Mouse (Mus musculus): ENCODE measurements around the gene Ermard. TPM values are rescaled to one million over a fixed set of nuclear protein-coding genes. Genes with fewer than 3 reads are reported as not detected.

The Ermard gene
- polyA plus RNA-seq, 1 experiment: 72.2 TPM

- DNase-seq (ENCODE audit: extremely low spot score in 1 of 2, low spot score in 1 of 2): peak in 1 of 2 experiments; percentile 47
Observed at GRCm38 (mm10) chr17:15108473-15109441, 67.7 kb downstream of the Ermard start.

- DNase-seq (ENCODE audit: extremely low spot score in 1 of 2, low spot score in 1 of 2): no peak
Observed at GRCm38 (mm10) chr17:15115550-15115949, 74.5 kb downstream of the Ermard start.

GRCm38 (mm10) chr17:15120096-15120495 is 79.1 kb downstream of the Ermard start:
- DNase-seq (ENCODE audit: extremely low spot score in 1 of 2, low spot score in 1 of 2): no peak

GRCm38 (mm10) chr17:15120569-15120968 is 79.6 kb downstream of the Ermard start:
- no peak for DNase-seq (ENCODE audit: extremely low spot score in 1 of 2, low spot score in 1 of 2)

GRCm38 (mm10) chr17:15129630-15130287 is 88.8 kb downstream of the Ermard start:
- no peak for DNase-seq (ENCODE audit: extremely low spot score in 1 of 2, low spot score in 1 of 2)

- DNase-seq (ENCODE audit: extremely low spot score in 1 of 2, low spot score in 1 of 2): no peak
Observed at GRCm38 (mm10) chr17:15130288-15130656, 89.3 kb downstream of the Ermard start.

- no peak for DNase-seq (ENCODE audit: extremely low spot score in 1 of 2, low spot score in 1 of 2)
Observed at GRCm38 (mm10) chr17:15134905-15135669, 94.1 kb downstream of the Ermard start.

- DNase-seq (ENCODE audit: extremely low spot score in 1 of 2, low spot score in 1 of 2): no peak
Observed at GRCm38 (mm10) chr17:15137443-15137842, 96.4 kb downstream of the Ermard start.

Other genes with a start within 250 kb of the Ermard start
- 6.0 and 6.9 TPM in 2 replicates for gene Wdr27, start 98.0 kb upstream of the Ermard start, polyA plus RNA-seq (2012; rRNA removed)
- 16.9 and 19.6 TPM in 2 replicates for gene 1600012H06Rik, start 98.0 kb upstream of the Ermard start, polyA plus RNA-seq (2012; rRNA removed)
- 52.0 and 55.6 TPM in 2 replicates for gene Phf10, start 79.9 kb upstream of the Ermard start, polyA plus RNA-seq (2012; rRNA removed)
- 15.3 and 16.0 TPM in 2 replicates for gene 9030025P20Rik, start 62.7 kb upstream of the Ermard start, polyA plus RNA-seq (2012; rRNA removed)
- not detected in 2 replicates for gene Gm3417, start 62.4 kb upstream of the Ermard start, polyA plus RNA-seq (2012; rRNA removed)
- gene Gm3435, start 31.0 kb upstream of the Ermard start, polyA plus RNA-seq (2012; rRNA removed): 8.5 and 9.2 TPM in 2 replicates
- gene Tcte3, start 280 bp downstream of the Ermard start, polyA plus RNA-seq (2012; rRNA removed): 0.36 and 0.95 TPM in 2 replicates
- gene Gm3448, start 329 bp downstream of the Ermard start, polyA plus RNA-seq (2012; rRNA removed): 4.0 and 4.9 TPM in 2 replicates

All from frontal cortex, adult 2 months (tissue).